Mouse (Mus musculus) heart, embryonic 11.5 days (tissue): ENCODE measurements around the gene Ccl17. TPM values are rescaled to one million over a fixed set of nuclear protein-coding genes. Genes with fewer than 3 reads are reported as not detected.

Source experiments
- ATAC-seq: fragments of 200-750 bp; cut with Nextera tagmentation; replicated peaks from 2 replicates; pipeline ENCODE4 v1.8.0; 2017; ENCODE audit warnings: moderate library complexity; ENCODE audit not compliant: insufficient number of reproducible peaks, low FRiP score, low TSS enrichment
- H3K27ac ChIP-seq: fragments of 300-500 bp; sonication (generic); 2 replicates; pipeline ENCODE4 v1.5.1; 2014; ENCODE audit warnings: mild to moderate bottlenecking, low read depth, low read length
- H3K27me3 ChIP-seq: fragments of 300-500 bp; sonication (generic); 2 replicates; pipeline ENCODE4 v1.6.1; 2014; ENCODE audit warnings: mild to moderate bottlenecking, low read length, mixed read lengths; ENCODE audit not compliant: control insufficient read depth, insufficient read depth
- H3K36me3 ChIP-seq: fragments of 300-500 bp; sonication (generic); 2 replicates; pipeline ENCODE4 v1.6.1; 2014; ENCODE audit warnings: mild to moderate bottlenecking, low read length, moderate library complexity, mixed read lengths; ENCODE audit not compliant: control insufficient read depth, insufficient read depth
- H3K4me1 ChIP-seq: fragments of 300-500 bp; sonication (generic); 2 replicates; pipeline ENCODE4 v1.6.1; 2014; ENCODE audit warnings: low read length; ENCODE audit not compliant: control insufficient read depth, insufficient read depth
- H3K4me2 ChIP-seq: fragments of 300-500 bp; sonication (generic); 2 replicates; pipeline ENCODE4 v1.6.1; 2014; ENCODE audit warnings: mild to moderate bottlenecking, moderate library complexity
- H3K4me3 ChIP-seq: fragments of 300-500 bp; sonication (generic); 2 replicates; pipeline ENCODE4 v1.5.1; 2014; ENCODE audit warnings: low read depth, low read length
- H3K9ac ChIP-seq: fragments of 300-500 bp; sonication (generic); 2 replicates; pipeline ENCODE4 v1.6.1; 2014; ENCODE audit warnings: mild to moderate bottlenecking, low read depth, low read length, moderate library complexity
- H3K9me3 ChIP-seq: fragments of 300-500 bp; sonication (generic); replicated peaks from 2 replicates; pipeline ENCODE4 v1.6.1; 2016; ENCODE audit warnings: low read length; ENCODE audit not compliant: control insufficient read depth
- WGBS: fragments of 180-500 bp; shearing (Covaris S2); extraction: QIAGEN DNeasy Blood & Tissue Kit; methylation state at CpG from one replicate; pipeline ENCODE4 v1.1.7; 2014; ENCODE audit not compliant: insufficient replicate concordance; 5-methylcytosine and 5-hydroxymethylcytosine counted together
- polyA plus RNA-seq: library from polyadenylated mRNA; unstranded; fragments of >200 nt; fragmentation: Nextera tagmentation; extraction: Ambion mirVana; gene quantifications from 2 replicates; pipeline ENCODE4 v1.2.1, GENCODE M21; 2014

Ccl17 gene
- polyA plus RNA-seq, 1 experiment from 2014 or later: 0.69 TPM

DNA sequence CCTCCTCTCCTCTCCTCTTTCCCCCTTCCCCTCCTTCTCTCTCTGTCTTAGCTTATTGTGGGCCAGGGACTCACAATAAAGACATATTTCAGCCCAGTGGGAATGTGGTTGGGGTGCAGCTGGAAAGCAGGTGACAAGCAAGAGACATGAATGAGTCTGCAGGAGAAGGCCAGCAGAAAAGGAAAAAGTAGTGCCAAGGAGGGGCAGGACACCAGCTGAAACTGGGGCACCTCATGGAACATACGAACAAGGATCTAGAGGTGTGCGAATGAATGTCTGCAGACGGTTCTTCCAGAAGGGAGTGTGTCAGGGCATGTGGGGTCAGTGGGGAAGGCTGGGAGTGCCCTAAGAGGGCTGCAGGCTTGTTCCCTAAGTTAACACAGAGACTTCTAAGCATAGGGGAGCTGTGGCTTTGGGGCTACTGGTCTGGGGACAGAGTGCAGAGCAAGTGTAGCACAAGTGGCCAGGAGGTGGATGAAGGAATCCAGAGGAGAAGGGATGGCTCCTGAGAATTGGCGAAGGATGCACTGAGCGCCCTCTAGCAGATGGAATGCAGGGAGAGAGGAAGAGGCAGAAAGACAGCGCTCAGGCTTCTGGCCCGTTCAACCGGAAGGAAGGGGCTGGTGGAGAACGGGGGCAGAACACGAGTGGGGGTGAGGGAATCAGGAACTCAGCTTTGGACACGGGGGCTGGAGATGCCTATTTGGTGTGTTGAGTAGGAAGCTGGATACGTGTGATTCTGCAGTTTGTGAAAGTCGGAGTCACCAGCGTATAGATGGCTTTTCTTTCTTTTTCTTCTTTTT is 8.8 kb upstream of the Ccl17 start:
- H3K4me3 ChIP-seq: no peak overlapping the region
- H3K36me3 ChIP-seq: no peaks in the 10 kb centered on the region
- peaks cover 23% of the 10 kb centered on the region for H3K4me1 ChIP-seq
- no peaks in the 10 kb centered on the region for H3K9me3 ChIP-seq
- WGBS: 48% methylated on average over 14 of the region's 14 CpGs
- H3K27ac ChIP-seq: no peak overlapping the region
- H3K9ac ChIP-seq: no peak overlapping the region
- peaks cover 3% of the 10 kb centered on the region; the same call in 1 of the 2 replicates for H3K27me3 ChIP-seq
- ATAC-seq: no peak
- peak overlapping the region; percentile 29 for H3K4me2 ChIP-seq

DNA sequence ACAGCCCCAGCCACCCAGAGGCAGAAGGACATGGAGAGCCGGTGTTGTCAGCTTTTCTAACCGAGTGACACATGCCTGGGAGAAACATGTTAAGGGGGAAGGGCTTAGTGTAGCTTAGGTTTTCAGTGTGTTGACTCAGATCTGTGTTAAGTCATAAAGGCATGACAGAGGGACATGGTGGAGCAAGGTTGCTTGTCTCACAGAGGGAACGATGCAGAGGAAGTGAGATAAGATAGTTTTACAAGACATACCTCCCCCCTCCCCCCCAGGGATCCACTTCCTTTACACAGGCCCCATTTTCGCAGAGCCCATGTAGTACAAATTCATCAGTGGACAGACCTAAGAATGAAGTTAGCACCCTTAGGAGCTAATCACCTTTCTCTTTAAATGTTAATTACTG is 7.9 kb upstream of the Ccl17 start:
- Histone ChIP-seq H3K27me3 (peaks cover 3% of the 10 kb centered on the region; the same call in 1 of the 2 replicates), H3K36me3 (no peaks in the 10 kb centered on the region), H3K9me3 (no peaks in the 10 kb centered on the region), H3K4me3 (no peak overlapping the region), H3K4me1 (peaks cover 24% of the 10 kb centered on the region), H3K4me2 (no peak overlapping the region), H3K9ac (no peak overlapping the region), H3K27ac (no peak overlapping the region)
- 42% methylated on average over 4 of the region's 4 CpGs for WGBS
- no peak for ATAC-seq

DNA sequence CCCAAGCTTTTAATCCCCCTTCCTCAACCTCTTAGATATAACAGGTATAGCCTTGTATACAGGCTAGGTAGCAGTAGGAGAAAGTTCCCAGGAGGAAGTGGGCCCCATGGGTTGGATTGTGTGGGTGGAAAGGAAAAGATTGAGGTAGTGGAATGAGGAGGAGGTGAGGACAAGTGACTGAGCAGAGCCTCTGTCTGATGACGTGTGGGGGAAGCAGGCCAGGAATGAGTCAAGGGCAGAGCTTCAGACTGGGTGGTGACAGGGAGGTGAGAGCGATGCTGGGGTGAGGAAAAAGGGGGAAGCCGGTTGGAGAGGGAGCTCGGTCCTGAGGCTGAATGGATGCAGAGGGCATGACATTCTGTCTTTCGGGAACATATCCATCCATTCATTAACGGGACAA is 6.7 kb upstream of the Ccl17 start:
- Histone ChIP-seq H3K9me3 (no peaks in the 10 kb centered on the region), H3K4me3 (no peak overlapping the region), H3K4me2 (no peak overlapping the region), H3K9ac (no peak overlapping the region), H3K27me3 (peaks cover 3% of the 10 kb centered on the region; the same call in 1 of the 2 replicates), H3K36me3 (no peaks in the 10 kb centered on the region), H3K4me1 (peaks cover 28% of the 10 kb centered on the region), H3K27ac (no peak overlapping the region)
- WGBS: 23% methylated on average over 6 of the region's 6 CpGs
- ATAC-seq: no peak; the same call in 1 of the 2 replicates

DNA sequence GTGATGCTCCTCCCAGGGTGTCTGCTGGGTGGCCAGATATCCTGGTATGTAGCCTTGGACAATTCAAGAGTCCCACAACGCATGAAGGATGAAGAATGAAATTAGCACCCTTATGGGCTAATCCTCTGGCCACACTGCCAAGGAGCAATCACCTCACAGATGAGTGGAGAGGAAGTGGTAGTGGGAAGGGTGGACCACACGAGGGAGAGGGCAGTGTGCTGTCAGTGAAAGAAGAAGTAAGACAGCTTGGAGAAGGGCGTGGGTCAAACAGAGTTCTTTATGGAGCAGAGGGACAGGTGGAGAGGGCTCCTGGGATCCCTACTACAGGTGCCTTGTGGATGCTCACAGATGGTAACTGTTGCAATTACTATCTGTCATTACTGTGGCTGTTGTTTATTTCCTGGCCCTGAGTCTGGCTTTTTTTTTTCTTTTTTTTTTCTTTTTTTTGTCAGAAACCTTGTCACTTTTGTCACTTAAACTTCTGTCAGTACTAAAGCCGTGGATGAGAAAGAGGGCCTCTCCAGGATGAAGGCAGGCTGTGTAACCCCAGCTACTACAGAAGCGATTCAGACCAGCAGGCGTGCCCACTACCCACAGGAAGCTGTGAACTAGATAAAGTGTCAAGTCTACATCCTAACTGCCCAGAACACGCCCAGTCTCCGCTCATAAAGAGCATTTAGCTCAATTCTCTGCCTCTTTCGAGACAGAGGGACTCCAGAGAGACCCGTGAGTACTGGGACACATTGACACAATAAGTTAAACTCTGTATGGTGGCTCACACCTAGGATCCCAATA is 5.5 kb upstream of the Ccl17 start:
- 56% methylated on average over 10 of the region's 10 CpGs for WGBS
- Histone ChIP-seq H3K36me3 (no peaks in the 10 kb centered on the region), H3K9ac (no peak overlapping the region), H3K27ac (no peak overlapping the region), H3K9me3 (no peaks in the 10 kb centered on the region), H3K27me3 (peaks cover 3% of the 10 kb centered on the region; the same call in 1 of the 2 replicates), H3K4me1 (peaks cover 28% of the 10 kb centered on the region), H3K4me2 (no peak overlapping the region), H3K4me3 (no peak overlapping the region)
- ATAC-seq: no peak

DNA sequence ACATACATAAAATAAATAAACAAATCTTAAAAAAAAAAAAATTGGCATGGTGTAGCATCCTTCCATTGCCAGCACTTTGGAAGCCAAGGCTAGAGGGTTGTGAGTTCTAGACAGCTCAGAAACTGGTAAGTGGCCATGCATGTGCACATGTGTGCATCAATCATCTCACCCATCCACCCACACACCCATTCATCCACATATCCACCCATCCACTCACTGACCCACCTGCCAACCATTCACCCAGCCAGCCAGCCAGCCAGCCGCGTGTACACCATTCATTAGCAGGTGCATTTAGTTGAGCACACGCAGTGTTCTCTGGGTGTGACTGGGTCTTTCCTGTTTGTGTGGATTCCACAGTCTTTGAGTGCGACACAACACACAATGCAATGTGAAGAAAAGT is 4.4 kb upstream of the Ccl17 start:
- H3K36me3 ChIP-seq: no peaks in the 10 kb centered on the region
- no peak for ATAC-seq
- peaks cover 3% of the 10 kb centered on the region; the same call in 1 of the 2 replicates for H3K27me3 ChIP-seq
- no peaks in the 10 kb centered on the region for H3K9me3 ChIP-seq
- peaks cover 28% of the 10 kb centered on the region for H3K4me1 ChIP-seq
- no peak overlapping the region for H3K9ac ChIP-seq
- H3K27ac ChIP-seq: no peak overlapping the region
- H3K4me2 ChIP-seq: no peak overlapping the region
- WGBS: 78% methylated on average over 4 of the region's 4 CpGs
- no peak overlapping the region for H3K4me3 ChIP-seq

DNA sequence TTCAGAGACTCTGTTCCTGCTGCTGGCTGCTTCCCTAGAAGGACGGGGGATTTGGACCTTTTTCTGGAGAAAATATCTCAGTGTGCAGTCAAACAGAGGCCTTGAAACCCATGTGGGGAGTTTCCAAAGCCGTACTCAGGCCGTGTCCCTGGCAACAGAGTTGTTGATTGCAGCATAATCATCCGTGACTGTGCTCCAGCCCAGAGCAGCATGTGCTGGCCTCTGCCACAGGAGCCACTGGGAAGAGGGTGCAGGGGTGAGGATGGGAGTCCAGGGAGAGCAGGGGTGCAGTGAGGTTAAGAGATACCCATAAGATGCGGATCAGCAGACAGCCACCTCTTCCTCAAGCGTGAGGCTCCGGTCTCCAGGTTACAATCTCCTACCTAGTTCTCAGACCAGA is 2.7 kb upstream of the Ccl17 start:
- no peak overlapping the region for H3K4me2 ChIP-seq
- H3K4me1 ChIP-seq: peaks cover 17% of the 10 kb centered on the region
- H3K36me3 ChIP-seq: no peaks in the 10 kb centered on the region
- no peak overlapping the region for H3K4me3 ChIP-seq
- H3K9me3 ChIP-seq: no peaks in the 10 kb centered on the region
- 0 out of 2 replicates have a peak, but pooled peaks cover 3% of the 10 kb centered on the region for H3K27me3 ChIP-seq
- no peak for ATAC-seq
- no peak overlapping the region for H3K9ac ChIP-seq
- H3K27ac ChIP-seq: no peak overlapping the region
- WGBS: 60% methylated on average over 7 of the region's 7 CpGs

DNA sequence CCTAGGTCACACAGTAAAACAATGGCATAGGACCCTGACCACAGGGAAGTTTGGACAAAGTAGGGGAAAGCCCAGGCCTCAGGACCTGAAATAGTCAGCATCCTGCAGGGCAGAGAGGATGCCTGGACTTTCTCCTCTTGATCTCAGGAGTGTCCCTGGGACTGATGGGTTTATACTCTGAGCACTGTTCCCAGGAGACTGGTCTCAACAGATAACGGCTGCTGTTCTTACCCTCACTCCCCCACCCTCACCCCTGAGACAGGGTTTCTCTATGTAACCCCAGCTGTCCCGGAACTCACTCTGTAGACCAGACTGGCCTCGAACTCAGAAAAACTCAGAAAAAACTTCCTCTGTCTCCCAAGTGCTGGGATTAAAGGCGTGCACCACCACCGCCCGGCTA is 1.9 kb upstream of the Ccl17 start:
- no peak for ATAC-seq

DNA sequence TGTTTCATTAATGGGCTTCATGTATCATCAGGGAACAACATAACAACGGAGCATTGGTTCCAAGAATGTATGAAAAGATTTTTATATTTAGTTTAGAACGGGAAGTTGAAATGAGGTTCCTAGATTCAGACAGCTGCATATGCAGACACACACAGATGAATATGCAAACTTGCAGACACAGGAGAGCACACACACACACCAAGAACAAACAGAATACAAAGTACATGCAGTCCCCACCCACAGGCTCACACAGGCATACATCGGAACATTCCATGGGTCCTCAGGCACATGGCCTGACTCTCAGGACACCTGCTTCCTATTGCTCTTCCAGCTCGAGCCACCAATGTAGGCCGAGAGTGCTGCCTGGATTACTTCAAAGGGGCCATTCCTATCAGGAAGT is 602 bp downstream of the Ccl17 start:
- Histone ChIP-seq H3K36me3 (no peaks in the 10 kb centered on the region), H3K4me2 (no peak overlapping the region), H3K9me3 (no peaks in the 10 kb centered on the region), H3K4me1 (peaks cover 7% of the 10 kb centered on the region; the same call in 1 of the 2 replicates), H3K9ac (no peak overlapping the region), H3K27ac (no peak overlapping the region), H3K4me3 (no peak overlapping the region), H3K27me3 (0 out of 2 replicates have a peak, but pooled peaks cover 3% of the 10 kb centered on the region)
- 76% methylated on average over 5 of the region's 5 CpGs for WGBS
- no peak for ATAC-seq

More for the DNA sequence above, 1.9 kb upstream of the Ccl17 start:
- no peaks in the 10 kb centered on the region for H3K36me3 ChIP-seq
- H3K9ac ChIP-seq: no peak overlapping the region
- no peaks in the 10 kb centered on the region for H3K9me3 ChIP-seq
- no peak overlapping the region for H3K27ac ChIP-seq
- 73% methylated on average over 6 of the region's 6 CpGs for WGBS
- 0 out of 2 replicates have a peak, but pooled peaks cover 3% of the 10 kb centered on the region for H3K27me3 ChIP-seq
- no peak overlapping the region for H3K4me3 ChIP-seq
- H3K4me1 ChIP-seq: peaks cover 19% of the 10 kb centered on the region
- H3K4me2 ChIP-seq: no peak overlapping the region
